ENCODE assay signal across 8 mouse cellular contexts in genomic region chr9:107288711-107289110, GRCm38 (mm10). TPM values are rescaled to one million over a fixed set of nuclear protein-coding genes. Genes with fewer than 3 reads are reported as not detected.
DNase-seq lines count a peak whose midpoint lies in the region; ATAC-seq lines count a peak whose summit lies in the region.

No protein-coding gene starts in this region.

- no peaks in the 10 kb centered on the region for H3K9me3 ChIP-seq in forebrain, embryonic 12.5 days

- 31% methylated on average over 8 of the region's 8 CpGs for WGBS in forebrain, embryonic 12.5 days

- H3K4me3 ChIP-seq in forebrain, embryonic 12.5 days (replicated peaks): peak overlapping the region; percentile 46; the same call in 1 of the 2 replicates

- no peak overlapping the region for H3K27ac ChIP-seq in forebrain, embryonic 12.5 days

- H3K4me1 ChIP-seq in forebrain, embryonic 12.5 days: peaks cover 16% of the 10 kb centered on the region

- H3K4me2 ChIP-seq in forebrain, embryonic 12.5 days: peak overlapping the region; percentile 83

- no peak overlapping the region for H3K9ac ChIP-seq in forebrain, embryonic 12.5 days

- peaks cover 36% of the 10 kb centered on the region for H3K27me3 ChIP-seq in forebrain, embryonic 12.5 days

- no peak for ATAC-seq in forebrain, embryonic 12.5 days (ENCODE audit: low FRiP score)
- ATAC-seq in megakaryocyte-erythroid progenitor cell, adult 5-6 weeks (replicated peaks; ENCODE audit: low FRiP score, low TSS enrichment, poor library complexity, severe bottlenecking): peak; percentile 63

- H3K36me3 ChIP-seq in forebrain, embryonic 12.5 days (replicated peaks): no peaks in the 10 kb centered on the region

- DNase-seq in urinary bladder, postnatal 36 days (ENCODE audit: low spot score in 2 of 2): peak; percentile 44 to 56
- DNase-seq in urinary bladder, postnatal 10 days (ENCODE audit: low spot score): no peak
- peak; percentile 57 to 63 for DNase-seq in kidney, postnatal 36 days
- peak; percentile 54 for DNase-seq in thymus, postnatal 25 days
- no peak for DNase-seq in ovary, adult 18-20 months (ENCODE audit: low spot score)
- DNase-seq in cerebellum, postnatal 14 days: no peak

RNA-seq across cellular contexts. Expression of gene Mapkapk3, which starts 1.0 kb away (rescaled TPM):
- 2.4 and 3.7 TPM in 2 replicates for polyA plus RNA-seq in forebrain, embryonic 12.5 days (2016; fragmentation: Nextera tagmentation; extraction: Ambion mirVana)
- 26.8 and 34.0 TPM in 2 replicates for total RNA-seq in megakaryocyte-erythroid progenitor cell, adult 5-6 weeks (2014; fragmentation: Nextera tagmentation)
- 26.9 and 31.6 TPM in 2 replicates for total RNA-seq in megakaryocyte-erythroid progenitor cell, adult 5-6 weeks (2017)

RNA-seq across cellular contexts. Expression of gene Cish, which starts 7.1 kb away (rescaled TPM):
- 4.5 and 6.0 TPM in 2 replicates for polyA plus RNA-seq in forebrain, embryonic 12.5 days (2016; fragmentation: Nextera tagmentation; extraction: Ambion mirVana)
- total RNA-seq in megakaryocyte-erythroid progenitor cell, adult 5-6 weeks (2014; fragmentation: Nextera tagmentation): 2.9 and 9.3 TPM in 2 replicates
- 1.2 and 1.6 TPM in 2 replicates for total RNA-seq in megakaryocyte-erythroid progenitor cell, adult 5-6 weeks (2017)

RNA-seq across cellular contexts. Expression of gene Hemk1, which starts 49.4 kb away (rescaled TPM):
- 10.3 and 12.0 TPM in 2 replicates for polyA plus RNA-seq in forebrain, embryonic 12.5 days (2016; fragmentation: Nextera tagmentation; extraction: Ambion mirVana)
- 5.8 and 18.8 TPM in 2 replicates for total RNA-seq in megakaryocyte-erythroid progenitor cell, adult 5-6 weeks (2014; fragmentation: Nextera tagmentation)
- total RNA-seq in megakaryocyte-erythroid progenitor cell, adult 5-6 weeks (2017): 4.9 and 9.0 TPM in 2 replicates

RNA-seq across cellular contexts. Expression of gene 6430571L13Rik, which starts 51.7 kb away (rescaled TPM):
- 2.2 and 2.9 TPM in 2 replicates for polyA plus RNA-seq in forebrain, embryonic 12.5 days (2016; fragmentation: Nextera tagmentation; extraction: Ambion mirVana)
- total RNA-seq in megakaryocyte-erythroid progenitor cell, adult 5-6 weeks (2014; fragmentation: Nextera tagmentation): not detected in 2 replicates
- 0.47 TPM in 1 of 2 replicates, not detected in the other for total RNA-seq in megakaryocyte-erythroid progenitor cell, adult 5-6 weeks (2017)

RNA-seq across cellular contexts. Expression of gene Dock3, which starts 57.0 kb away (rescaled TPM):
- 12.3 and 13.8 TPM in 2 replicates for polyA plus RNA-seq in forebrain, embryonic 12.5 days (2016; fragmentation: Nextera tagmentation; extraction: Ambion mirVana)
- total RNA-seq in megakaryocyte-erythroid progenitor cell, adult 5-6 weeks (2014; fragmentation: Nextera tagmentation): 0.09 TPM in 1 of 2 replicates, not detected in the other
- total RNA-seq in megakaryocyte-erythroid progenitor cell, adult 5-6 weeks (2017): not detected in 2 replicates

Comparison
In these comparisons a context has a peak if more than half of its experiments do, and no peak if none do; other contexts are left out.
1. DNase-seq: peak in urinary bladder, postnatal 36 days (2 of 2), kidney, postnatal 36 days (2 of 2) and thymus, postnatal 25 days (single experiment); none in urinary bladder, postnatal 10 days (single experiment), ovary, adult 18-20 months (single experiment) and cerebellum, postnatal 14 days (0 of 2).